Mouse (Mus musculus): ENCODE measurements around the gene Lpo.
"Not testable (repeated sequence)": the region's sequence is repeated elsewhere in the genome, so short reads cannot be mapped to it uniquely, and the experiment has no call there.

Gene Lpo

GRCm38 (mm10) chr11:87828239-87828900, at the start of gene Lpo:
Gene Lpo (minus strand): TSS chr11:87828289.
- DNase-seq (ENCODE audit: low spot score) = peak; percentile 28

GRCm38 (mm10) chr11:87875436-87875835, 47.3 kb upstream of the Lpo start, which contains the start of gene Epx:
Gene Epx (minus strand): TSS chr11:87875536.
- DNase-seq (ENCODE audit: low spot score) = no peak

GRCm38 (mm10) chr11:87871766-87872165, 43.7 kb upstream of the Lpo start:
- no peak for DNase-seq (ENCODE audit: low spot score)

DNA sequence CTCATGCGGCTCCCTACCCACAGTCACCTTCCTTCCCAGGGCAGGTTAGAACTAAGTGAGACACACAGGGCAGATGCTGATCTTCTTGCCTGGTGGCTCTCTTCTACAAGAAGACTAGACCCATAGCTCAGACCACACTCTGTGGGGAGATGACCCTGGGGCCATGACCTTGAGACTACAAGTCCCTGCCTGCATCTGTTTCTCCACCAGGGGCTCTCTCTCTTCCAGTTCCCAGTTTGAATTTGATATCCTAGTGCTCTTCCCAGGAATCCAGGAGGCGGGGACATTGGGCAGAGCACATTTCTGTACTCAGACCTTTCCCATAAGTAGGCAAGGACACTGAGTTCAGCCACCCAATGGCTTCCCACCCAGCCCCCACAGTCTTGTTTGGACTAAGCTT, 42.0 kb upstream of the Lpo start:
- DNase-seq (ENCODE audit: low spot score) = peak; percentile 2

GRCm38 (mm10) chr11:87866891-87867290, 38.8 kb upstream of the Lpo start:
- DNase-seq (ENCODE audit: low spot score) = not testable (repeated sequence)

- DNase-seq (ENCODE audit: low spot score) = no peak
Measured at GRCm38 (mm10) chr11:87862805-87863204, 34.7 kb upstream of the Lpo start.

DNA sequence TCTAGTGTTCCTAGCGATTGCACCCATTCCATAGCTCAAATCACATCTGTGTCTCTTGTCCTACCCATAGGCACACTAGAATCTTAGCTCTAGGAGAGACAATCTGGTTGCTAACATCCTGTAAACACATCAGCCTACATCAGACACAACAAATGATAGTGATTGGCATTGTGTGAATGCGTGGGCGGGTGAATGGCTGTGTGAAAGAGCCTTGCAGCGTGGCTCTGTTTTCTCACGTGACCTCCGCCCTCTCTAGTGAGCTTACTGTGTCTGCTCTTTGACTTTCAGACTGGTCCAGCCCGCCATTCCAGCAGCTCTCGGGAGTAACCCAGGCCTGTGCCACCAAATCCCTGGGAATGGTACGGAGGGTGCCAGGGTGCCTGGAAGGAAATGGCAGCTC, 32.3 kb upstream of the Lpo start:
- DNase-seq (ENCODE audit: low spot score) = no peak

DNA sequence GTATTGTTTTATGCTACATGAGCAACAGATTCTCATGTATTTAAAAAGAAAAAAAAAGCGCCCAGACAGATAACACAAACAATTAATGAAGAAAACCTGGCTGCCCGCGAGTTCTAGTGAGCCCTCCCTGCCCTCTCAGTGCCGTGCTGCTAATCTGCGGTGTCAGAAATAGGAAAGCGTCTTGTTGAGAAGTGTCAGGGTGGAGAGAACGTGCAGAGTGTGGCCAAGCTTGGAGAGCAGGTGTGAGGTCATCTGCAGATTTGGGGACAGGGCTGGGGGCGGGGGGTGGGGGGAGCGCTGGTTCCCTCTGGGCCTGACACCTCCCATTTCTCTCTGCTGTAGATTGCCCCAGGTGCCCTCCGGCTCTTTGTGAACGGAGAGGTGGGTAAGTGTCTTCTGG, 31.2 kb upstream of the Lpo start:
- DNase-seq (ENCODE audit: low spot score) = no peak

GRCm38 (mm10) chr11:87854550-87854949, 26.5 kb upstream of the Lpo start:
- DNase-seq (ENCODE audit: low spot score) = no peak

GRCm38 (mm10) chr11:87853597-87853954, 25.5 kb upstream of the Lpo start:
- no peak for DNase-seq (ENCODE audit: low spot score)

- DNase-seq (ENCODE audit: low spot score) = peak; percentile 97
Measured at GRCm38 (mm10) chr11:87852690-87853596, 24.9 kb upstream of the Lpo start, which contains the start of gene Mks1. Gene Mks1 (plus strand): TSS chr11:87853215.

DNA sequence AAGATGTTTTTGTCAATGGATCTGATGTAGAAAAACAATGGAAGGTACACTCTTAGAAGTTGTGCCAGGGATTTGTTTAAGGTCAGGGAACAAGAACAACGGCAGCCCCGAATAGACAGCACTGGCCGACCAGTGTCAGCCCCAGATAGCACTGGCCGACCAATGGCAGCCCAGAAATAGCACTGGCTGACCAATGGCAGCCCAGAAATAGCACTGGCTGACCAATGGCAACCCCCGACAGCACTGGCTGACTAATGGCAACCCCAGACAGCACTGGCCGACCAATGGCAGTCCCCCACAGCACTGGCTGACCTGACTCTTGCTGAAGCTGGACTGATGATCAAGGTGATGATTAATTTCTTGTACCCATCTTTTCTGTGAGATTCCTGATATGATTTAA, 19.8 kb upstream of the Lpo start:
- DNase-seq (ENCODE audit: low spot score) = peak; percentile 21

DNA sequence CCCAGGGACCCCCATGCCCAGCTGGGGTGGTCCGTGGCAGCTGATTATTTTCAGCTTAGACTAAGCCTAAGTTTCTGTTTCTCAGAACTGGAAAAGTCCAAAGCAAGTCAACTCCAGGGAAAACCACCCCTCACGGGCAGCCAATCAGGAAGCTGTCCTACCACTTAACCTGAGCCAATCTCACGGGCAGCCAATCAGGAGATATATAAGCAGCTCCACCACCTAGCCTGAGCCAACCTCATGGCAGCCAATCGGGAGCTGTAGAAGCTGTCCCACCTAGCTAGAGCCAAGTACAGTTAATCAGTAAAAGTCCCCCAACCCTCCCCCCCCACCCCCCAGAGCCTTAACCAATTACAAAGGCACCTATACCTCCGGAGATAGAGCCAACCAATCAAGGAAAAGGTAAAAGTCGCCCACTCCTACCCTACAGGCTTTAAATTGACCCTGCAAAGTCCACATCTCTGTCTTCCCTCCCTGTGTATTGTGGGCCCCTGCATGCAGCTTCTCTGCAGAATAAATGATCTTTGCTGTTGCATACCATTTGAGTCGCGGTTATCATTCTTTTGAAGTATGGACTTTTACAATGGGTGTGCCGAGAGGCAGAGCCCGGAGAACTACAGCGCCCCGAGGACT, 19.0 kb upstream of the Lpo start:
- DNase-seq (ENCODE audit: low spot score) = no peak

DNA sequence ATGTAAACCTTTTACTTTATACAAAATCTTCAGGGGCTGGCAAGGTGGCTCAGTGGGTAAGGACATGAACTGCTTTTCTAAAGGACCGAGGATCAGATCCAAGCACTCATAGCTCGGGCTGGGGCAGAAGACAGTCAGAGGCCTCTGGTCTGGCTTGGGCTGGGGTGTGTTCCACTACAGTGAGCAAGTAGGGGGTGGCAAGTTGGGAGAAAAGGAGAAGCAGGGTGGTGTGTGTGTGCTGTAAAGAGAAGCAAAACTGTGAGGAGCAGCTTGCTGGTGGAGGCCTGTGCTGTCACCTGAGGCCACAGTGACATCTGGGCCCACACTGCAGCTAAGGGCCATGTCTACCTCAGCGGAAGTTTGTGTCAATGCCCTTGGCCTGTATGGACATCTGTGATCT, 13.3 kb upstream of the Lpo start:
- no peak for DNase-seq (ENCODE audit: low spot score)

- DNase-seq (ENCODE audit: low spot score) = no peak
Measured at GRCm38 (mm10) chr11:87840676-87841075, 12.6 kb upstream of the Lpo start.

DNA sequence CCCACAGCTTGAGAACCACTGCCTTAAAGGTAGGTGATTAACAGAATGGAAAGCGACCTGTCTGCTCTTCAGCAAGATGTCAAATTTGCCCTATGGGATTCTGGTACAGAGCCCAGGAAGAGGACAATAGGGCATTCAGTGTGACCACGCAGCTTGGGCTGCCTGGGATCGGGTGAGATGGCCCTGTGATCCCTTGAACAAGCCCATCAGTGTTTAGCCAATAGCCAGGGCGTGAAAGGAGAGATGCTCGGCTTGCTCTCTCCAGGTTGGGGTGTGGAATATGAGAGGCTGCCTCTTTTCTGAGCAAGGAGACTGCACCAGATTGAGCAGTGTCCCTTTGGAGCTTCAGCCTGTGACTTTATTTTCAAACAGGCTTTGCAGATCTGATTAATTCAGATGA, 6.6 kb downstream of the Lpo start:
- no peak for DNase-seq (ENCODE audit: low spot score)

GRCm38 (mm10) chr11:87817443-87817773, 10.7 kb downstream of the Lpo start:
- peak; percentile 49 for DNase-seq (ENCODE audit: low spot score)

DNA sequence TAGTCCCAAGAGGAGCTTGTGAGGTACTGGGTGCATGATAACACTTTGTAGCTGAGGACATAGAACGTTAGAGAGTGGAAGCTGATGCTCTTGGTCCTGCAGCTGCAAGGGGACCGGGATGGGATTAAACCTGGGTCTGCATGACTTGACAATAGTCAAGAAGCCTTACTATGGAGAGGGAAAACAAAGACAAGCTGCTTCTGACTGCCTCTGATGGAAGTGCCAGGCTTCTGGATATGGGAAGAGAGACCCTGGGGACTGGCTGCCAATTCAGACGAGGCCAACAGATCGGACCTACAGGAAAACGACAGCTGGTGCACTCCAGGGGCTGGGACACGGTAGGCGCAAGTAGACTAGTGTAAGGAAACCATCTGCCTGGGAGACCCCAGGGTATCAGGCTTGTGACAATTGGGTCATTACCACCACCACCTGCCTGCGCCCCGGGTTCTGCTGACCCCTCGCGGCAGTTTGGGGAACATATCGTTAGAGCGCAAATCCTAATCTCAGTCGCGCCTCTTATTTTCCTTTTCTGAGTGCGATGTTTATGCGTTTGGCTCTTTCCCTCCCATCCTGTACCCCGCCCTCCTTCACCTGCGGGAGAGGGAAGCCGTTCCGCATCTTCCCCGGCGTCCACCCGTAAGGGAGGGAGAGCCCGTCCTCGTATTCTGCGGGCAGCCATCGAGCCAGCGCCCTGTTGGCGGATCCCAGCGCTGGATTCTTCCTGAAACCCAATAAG, 11.2 kb downstream of the Lpo start:
- peak; percentile 73 for DNase-seq (ENCODE audit: low spot score)

GRCm38 (mm10) chr11:87814831-87815230, 13.3 kb downstream of the Lpo start:
- no peak for DNase-seq (ENCODE audit: low spot score)

DNA sequence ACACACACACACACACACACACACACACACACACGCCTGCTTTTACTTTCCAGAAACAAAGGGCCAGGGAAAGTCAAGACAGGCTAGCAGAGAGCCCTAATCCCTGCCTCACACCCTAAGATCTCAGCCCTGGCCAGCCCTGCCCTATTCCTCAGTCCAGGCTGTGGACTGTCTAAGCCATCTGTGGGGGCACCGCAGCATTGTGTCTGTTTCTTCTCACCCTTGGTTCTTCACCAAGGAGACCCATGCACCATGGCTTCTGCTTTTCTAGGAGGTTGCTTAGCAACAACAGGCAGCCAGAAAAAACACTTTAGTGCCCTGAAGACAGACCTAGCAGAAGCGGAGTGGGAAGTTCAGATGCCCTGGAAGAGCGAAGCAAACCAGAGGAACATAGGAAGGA, 16.7 kb downstream of the Lpo start:
- DNase-seq (ENCODE audit: low spot score) = peak; percentile 18

DNA sequence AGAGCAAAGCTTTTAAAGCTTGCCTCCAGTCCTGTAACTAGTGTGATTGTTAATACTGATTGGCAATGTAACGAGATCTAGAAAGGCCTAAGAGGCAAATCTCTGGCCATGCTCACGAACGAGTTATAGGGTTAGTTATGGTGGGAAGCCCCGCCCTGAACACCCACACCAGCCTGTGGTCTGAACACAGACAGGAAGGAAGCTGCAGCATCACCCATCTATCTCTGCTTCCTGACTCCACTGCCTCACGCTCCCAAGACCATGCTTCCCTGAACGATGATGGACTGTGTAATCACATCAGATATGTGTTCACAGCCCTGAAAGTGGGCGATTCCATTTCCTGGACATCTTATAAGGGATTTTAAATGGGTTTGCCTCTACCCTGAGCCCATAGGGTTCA, 19.9 kb downstream of the Lpo start:
- no peak for DNase-seq (ENCODE audit: low spot score)

DNA sequence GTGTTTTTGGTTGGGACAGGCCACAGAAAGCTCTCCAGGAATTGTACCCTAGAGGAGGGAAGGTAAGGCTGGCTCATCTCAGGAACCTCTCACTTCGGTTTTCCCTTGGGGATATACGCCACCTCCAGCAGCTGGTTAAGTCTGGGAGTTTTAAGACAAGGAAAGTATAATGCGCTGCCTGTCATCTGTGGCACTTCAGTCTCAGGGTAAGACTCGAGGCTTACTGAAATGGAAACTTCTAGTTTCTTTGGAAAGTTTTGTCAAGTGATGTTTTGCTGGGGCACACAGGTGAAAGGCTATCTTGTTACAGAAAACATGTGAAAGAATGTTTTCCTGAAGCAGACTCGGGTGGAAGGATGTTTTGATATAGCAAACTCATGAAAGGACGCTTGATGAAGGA, 20.7 kb downstream of the Lpo start:
- no peak for DNase-seq (ENCODE audit: low spot score)
